Mouse (Mus musculus) CD4-positive, CD25-positive, alpha-beta regulatory T cell, adult 2 months (primary cell): ENCODE measurements around the gene E130114P18Rik.
A peak's percentile ranks its signal among the peaks of the same experiment; 100 is the strongest.

Experiments used
- DNase-seq: peaks from one replicate; pipeline ENCODE4 v3.0.0-alpha.2; 2012; ENCODE audit warnings: low read depth, low spot score

The E130114P18Rik gene

GRCm38 (mm10) chr4:97657586-97657985, 120.3 kb downstream of the E130114P18Rik start:
- peak; percentile 69 for DNase-seq

GRCm38 (mm10) chr4:97649626-97650015, 128.3 kb downstream of the E130114P18Rik start:
- DNase-seq: no peak

- DNase-seq: no peak
Measured at GRCm38 (mm10) chr4:97648825-97649625, 128.9 kb downstream of the E130114P18Rik start.

- DNase-seq: no peak
Measured at GRCm38 (mm10) chr4:97648436-97648707, 129.5 kb downstream of the E130114P18Rik start.

- DNase-seq: no peak
Measured at GRCm38 (mm10) chr4:97647700-97648435, 130.0 kb downstream of the E130114P18Rik start.

- DNase-seq: no peak
Measured at GRCm38 (mm10) chr4:97647236-97647635, 130.6 kb downstream of the E130114P18Rik start.

GRCm38 (mm10) chr4:97640385-97640784, 137.5 kb downstream of the E130114P18Rik start:
- DNase-seq: peak; percentile 12

GRCm38 (mm10) chr4:97636569-97636968, 141.3 kb downstream of the E130114P18Rik start:
- no peak for DNase-seq

- no peak for DNase-seq
Measured at GRCm38 (mm10) chr4:97635757-97636292, 142.1 kb downstream of the E130114P18Rik start.

- DNase-seq: no peak
Measured at GRCm38 (mm10) chr4:97635296-97635755, 142.6 kb downstream of the E130114P18Rik start.

GRCm38 (mm10) chr4:97628881-97629605, 148.8 kb downstream of the E130114P18Rik start:
- DNase-seq: no peak

- DNase-seq: no peak
Measured at GRCm38 (mm10) chr4:97626002-97626720, 151.7 kb downstream of the E130114P18Rik start.

- DNase-seq: peak; percentile 38
Measured at GRCm38 (mm10) chr4:97623165-97623564, 154.7 kb downstream of the E130114P18Rik start.

GRCm38 (mm10) chr4:97621731-97622130, 156.1 kb downstream of the E130114P18Rik start:
- DNase-seq: no peak

GRCm38 (mm10) chr4:97620409-97620808, 157.5 kb downstream of the E130114P18Rik start:
- no peak for DNase-seq

- peak; percentile 5 for DNase-seq
Measured at GRCm38 (mm10) chr4:97618668-97619373, 159.1 kb downstream of the E130114P18Rik start.

GRCm38 (mm10) chr4:97615031-97615430, 162.8 kb downstream of the E130114P18Rik start:
- DNase-seq: no peak

- no peak for DNase-seq
Measured at GRCm38 (mm10) chr4:97611251-97611847, 166.5 kb downstream of the E130114P18Rik start.

- DNase-seq: no peak
Measured at GRCm38 (mm10) chr4:97609831-97610727, 167.8 kb downstream of the E130114P18Rik start.
